Mouse (Mus musculus): Measurements from ENCODE around the gene Kcnk7.

The Kcnk7 gene

DNA sequence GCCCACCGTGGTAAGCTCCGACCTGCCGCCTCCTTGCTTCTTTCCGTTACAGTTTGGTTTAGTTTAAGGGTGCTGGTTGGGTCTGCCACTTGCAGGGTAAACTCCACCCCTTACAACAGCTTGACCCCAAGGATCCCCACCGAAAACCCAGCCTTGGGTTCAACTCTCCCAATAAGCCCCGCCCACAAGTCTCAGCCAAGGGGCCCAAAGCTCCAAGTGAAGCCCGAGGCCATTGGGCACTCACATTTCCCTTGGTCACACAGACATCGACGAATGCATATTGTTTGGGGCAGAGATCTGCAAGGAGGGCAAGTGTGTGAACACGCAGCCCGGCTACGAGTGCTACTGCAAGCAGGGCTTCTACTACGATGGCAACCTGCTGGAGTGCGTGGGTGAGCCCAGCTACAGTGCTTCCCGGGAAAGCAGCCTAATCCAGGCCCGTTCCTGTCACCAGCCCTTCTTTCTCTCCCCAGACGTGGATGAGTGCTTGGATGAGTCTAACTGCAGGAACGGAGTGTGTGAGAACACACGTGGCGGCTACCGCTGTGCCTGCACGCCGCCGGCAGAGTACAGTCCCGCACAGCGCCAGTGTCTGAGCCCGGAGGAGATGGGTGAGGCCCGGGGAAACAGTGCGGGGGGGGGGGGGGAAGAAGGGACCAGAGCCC lies 52.3 kb downstream of the Kcnk7 start:
- no peak for DNase-seq
